Mouse (Mus musculus): ENCODE measurements at regions not wholly inside any gene's neighbourhood (a gene's known extent, or its start where the extent isn't known, plus 50 kb on each side); places are given as distances from the start of the nearest gene placed in this dataset.

DNA sequence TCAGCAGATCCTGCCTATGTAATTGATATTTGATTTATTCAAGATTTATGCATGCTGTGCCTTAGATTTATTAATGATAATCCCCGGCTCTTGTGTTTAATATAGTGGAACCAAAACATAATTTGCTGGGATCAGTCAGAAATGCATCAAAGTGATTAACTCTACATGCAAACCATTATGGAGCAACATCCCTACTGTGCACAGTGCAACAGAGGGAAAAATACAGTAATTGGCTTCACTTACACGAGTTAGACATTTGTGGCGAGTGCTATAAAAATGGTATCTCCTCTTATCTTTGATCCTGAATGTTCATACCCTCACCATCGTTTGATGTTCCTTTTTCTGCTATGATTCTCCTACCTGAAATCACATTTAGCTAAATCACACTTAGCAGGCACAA is 238.8 kb upstream of the Meis1 start:
- no peak for TF ChIP-seq POLR2A (IDR thresholded peaks at IDR 0.05; ENCODE audit: low read depth, low read length)
- no peak for TF ChIP-seq CTCF (conservative IDR thresholded peaks at IDR 0.05 in 1 of 2, IDR thresholded peaks at IDR 0.05 in 1 of 2; ENCODE audit: low read depth in 2 of 2, low read length in 2 of 2)
- TF ChIP-seq ZNF384 (IDR thresholded peaks at IDR 0.05; ENCODE audit: low read depth, low read length), result no peak
- no peak for TF ChIP-seq MAZ (IDR thresholded peaks at IDR 0.05; ENCODE audit: low read depth, low read length)
- no peak for TF ChIP-seq HCFC1 (IDR thresholded peaks at IDR 0.05; ENCODE audit: low read depth, low read length)
- TF ChIP-seq SIN3A (IDR thresholded peaks at IDR 0.05; ENCODE audit: low read length), result no peak
- no peak for TF ChIP-seq USF1 (IDR thresholded peaks at IDR 0.05; ENCODE audit: low read depth, low read length)
